Mouse (Mus musculus) layer of hippocampus, adult 2 months (tissue): ENCODE measurements at regions not wholly inside any gene's neighbourhood (a gene's known extent, or its start where the extent isn't known, plus 50 kb on each side); places are given as distances from the start of the nearest gene placed in this dataset.

Source experiments
- DNase-seq, 2 experiments: peaks; one replicate each; pipeline ENCODE4 v3.0.0; 2022; ENCODE audit warnings: low spot score in 2 of 2
- H3K27ac ChIP-seq: fragments of 200-600 bp; 2 replicates; pipeline ENCODE4 v1.8.1; 2022
- H3K4me3 ChIP-seq: fragments of 200-600 bp; 2 replicates; pipeline ENCODE4 v1.8.1; 2022; ENCODE audit warnings: mild to moderate bottlenecking
- CTCF ChIP-seq: fragments of 200-600 bp; conservative IDR thresholded peaks from 2 replicates; pipeline ENCODE4 v1.8.1; 2022; ENCODE audit warnings: antibody characterized with exemption, mild to moderate bottlenecking, moderate library complexity

DNA sequence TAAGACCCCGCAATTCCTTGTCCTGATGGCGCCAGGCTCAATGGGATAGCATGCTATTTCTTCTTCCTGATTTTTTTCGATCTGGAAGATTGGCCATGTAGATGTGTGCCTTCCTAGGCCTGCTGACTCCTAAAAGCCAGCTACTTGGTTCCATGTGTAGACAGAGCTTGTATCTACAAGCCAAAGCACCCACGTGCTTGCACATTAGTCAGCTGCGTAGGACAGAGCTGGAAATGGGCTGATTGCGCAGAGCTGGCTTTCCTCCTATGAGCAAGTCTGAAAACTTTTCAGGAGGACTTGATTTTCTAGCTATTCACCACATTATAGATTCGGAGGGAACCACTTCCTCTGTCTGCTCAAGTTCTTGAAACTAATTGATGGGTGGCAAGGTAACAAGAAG lies 140.1 kb upstream of the Hs3st4 start:
- no peak for DNase-seq
- no peak for TF ChIP-seq CTCF
- H3K4me3 ChIP-seq: no peak overlapping the region

DNA sequence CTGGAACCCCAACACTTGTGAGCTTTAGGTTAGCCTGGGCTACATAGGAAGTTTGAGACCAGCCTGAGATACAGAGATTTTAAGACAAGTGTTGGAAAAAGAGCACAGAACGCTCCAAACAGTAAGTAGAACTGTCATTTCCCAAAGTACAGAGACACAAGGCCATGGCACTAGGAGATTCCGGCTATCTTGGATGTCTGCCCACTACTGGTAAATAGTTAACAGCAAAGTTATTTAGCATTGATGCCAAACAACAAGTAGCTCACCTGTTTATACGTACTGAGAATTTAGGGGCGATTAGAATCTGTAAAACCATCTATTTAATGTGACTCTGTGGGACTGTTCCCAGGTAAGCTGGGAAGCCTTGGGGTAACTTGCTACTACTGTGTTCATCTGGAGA lies 135.6 kb upstream of the Hs3st4 start:
- Histone ChIP-seq H3K27ac (no peak overlapping the region), H3K4me3 (no peak overlapping the region)
- no peak for DNase-seq
- TF ChIP-seq CTCF: no peak

More for the DNA sequence above, 140.1 kb upstream of the Hs3st4 start:
- no peak overlapping the region for H3K27ac ChIP-seq

DNA sequence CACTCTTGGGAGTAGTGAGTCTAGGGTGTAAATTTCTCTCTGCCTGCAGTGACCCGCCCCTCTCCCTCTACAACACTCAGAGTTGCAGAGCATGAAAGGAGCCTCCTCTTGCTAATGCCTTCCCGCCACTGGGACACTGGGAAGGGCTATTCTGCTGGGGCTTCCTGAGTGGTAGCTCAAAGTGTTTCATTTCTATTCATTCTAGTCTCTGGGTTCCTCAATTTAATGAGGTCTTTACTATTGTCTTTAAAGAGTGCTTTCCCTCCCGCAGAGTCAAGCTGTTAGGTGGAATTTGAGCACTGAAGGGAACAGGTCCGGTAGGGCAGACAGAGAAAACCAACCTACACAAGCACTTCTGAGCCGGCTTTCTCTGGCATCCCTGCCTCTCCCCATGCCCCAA lies 134.0 kb upstream of the Hs3st4 start:
- H3K4me3 ChIP-seq: no peak overlapping the region
- TF ChIP-seq CTCF: no peak
- H3K27ac ChIP-seq: no peak overlapping the region
- no peak for DNase-seq

DNA sequence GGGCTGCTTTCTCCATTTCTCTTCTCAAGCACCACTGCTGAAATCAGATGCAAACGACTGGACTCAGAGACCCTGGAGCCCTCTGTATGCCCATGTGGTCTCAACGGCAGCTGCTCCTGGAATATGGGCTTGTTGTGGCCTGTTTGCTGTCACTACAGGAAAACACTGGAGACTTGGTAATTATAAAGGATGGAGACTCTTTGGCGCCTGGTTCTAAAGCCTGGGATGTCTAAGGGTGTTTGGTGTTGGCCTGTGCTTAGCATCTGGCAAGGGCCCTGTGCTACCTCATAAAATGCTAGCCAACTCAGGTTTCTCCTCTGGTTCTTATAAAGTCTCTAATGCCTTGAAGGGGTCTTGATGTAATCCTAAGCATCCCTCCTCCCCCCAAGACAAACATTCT lies 133.4 kb upstream of the Hs3st4 start:
- TF ChIP-seq CTCF: no peak
- Histone ChIP-seq H3K27ac (no peak overlapping the region), H3K4me3 (no peak overlapping the region)
- DNase-seq: no peak

DNA sequence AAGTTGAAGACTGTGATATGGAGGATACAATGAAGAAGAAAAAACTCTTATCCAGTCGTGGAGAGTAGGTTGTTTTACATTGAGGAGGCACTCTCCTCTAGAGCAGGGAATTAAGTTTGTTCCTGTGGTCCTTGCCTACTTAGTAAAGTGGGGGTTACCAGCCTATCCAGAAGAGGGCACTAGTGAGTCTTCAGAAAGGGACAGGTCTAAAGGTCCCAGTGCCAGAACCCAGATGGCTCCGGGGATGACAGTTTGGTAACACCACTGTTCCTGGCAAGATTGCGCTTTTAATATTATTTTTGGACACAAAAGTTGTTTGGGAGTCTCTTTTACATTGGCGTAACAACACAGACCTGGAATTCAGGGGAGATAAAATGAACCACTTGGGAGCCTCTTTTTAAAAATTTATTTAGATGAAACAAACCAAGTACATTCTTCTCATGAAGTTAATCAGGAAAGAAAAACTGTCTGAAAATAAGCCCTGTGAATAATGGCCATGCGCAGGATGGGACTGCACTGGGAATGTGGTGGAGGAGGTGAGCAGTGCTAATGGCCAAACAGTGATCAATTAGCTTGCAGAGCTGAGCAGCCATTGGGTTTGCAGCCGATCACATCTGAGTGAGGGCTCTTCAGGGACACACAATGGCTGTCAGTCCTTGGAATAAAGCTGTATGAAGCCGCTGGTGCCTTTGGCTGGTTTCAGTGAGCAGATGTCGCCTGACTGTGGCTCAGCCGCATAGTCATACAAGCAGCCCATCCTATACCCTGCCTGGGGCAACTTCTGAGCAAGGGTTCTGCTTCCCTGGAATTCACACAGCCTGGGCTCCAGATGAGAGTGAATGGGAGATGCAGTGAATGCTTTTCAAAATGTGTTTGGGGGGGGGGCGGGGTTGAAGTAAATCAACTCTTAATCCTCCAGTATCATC lies 132.1 kb upstream of the Hs3st4 start:
- TF ChIP-seq CTCF: peak; percentile 70
- H3K27ac ChIP-seq: no peak overlapping the region
- peak in 1 of 2 experiments; percentile 12 for DNase-seq
- no peak overlapping the region for H3K4me3 ChIP-seq

GRCm38 (mm10) chr7:123857539-123857938 lies 125.1 kb upstream of the Hs3st4 start:
- DNase-seq: no peak
- no peak for TF ChIP-seq CTCF

GRCm38 (mm10) chr7:123861706-123862105 lies 121.0 kb upstream of the Hs3st4 start:
- DNase-seq: no peak
- Histone ChIP-seq H3K4me3 (no peak overlapping the region), H3K27ac (no peak overlapping the region)
- TF ChIP-seq CTCF: no peak

More at GRCm38 (mm10) chr7:123857539-123857938, 125.1 kb upstream of the Hs3st4 start:
- Histone ChIP-seq H3K27ac (no peak overlapping the region), H3K4me3 (no peak overlapping the region)

- H3K27ac ChIP-seq: peak overlapping the region; percentile 78
- no peak overlapping the region for H3K4me3 ChIP-seq
- TF ChIP-seq CTCF: no peak
- peak; percentile 34 to 39 for DNase-seq
Measured at GRCm38 (mm10) chr7:123896759-123897444, 85.8 kb upstream of the Hs3st4 start.

- TF ChIP-seq CTCF: no peak
- DNase-seq: no peak
- no peak overlapping the region for H3K27ac ChIP-seq
- no peak overlapping the region for H3K4me3 ChIP-seq
Measured at GRCm38 (mm10) chr7:123907946-123908840, 74.5 kb upstream of the Hs3st4 start.

- Histone ChIP-seq H3K4me3 (no peak overlapping the region), H3K27ac (no peak overlapping the region)
- no peak for TF ChIP-seq CTCF
- no peak for DNase-seq
Measured at GRCm38 (mm10) chr7:123921461-123921860, 61.2 kb upstream of the Hs3st4 start.

DNA sequence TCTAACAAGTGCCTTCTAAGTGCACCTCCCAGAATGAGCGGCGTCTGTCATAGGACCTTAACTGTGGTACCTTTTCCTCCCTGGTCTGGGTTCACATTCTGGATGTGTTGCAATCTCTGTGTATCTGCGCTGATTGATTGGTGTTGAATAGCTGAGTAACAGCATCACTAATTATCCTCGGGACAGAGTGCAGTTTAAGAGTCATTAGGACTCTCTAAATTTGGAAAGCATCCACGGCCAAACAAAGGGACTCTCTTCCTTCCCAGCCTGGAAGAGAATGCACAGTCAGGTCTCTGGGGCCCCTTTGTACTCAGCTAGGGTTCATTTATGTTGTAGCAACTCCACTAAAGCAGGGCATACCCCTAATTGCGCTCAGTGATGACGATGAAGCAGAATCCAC lies 50.2 kb upstream of the Hs3st4 start:
- no peak for DNase-seq
- Histone ChIP-seq H3K4me3 (no peak overlapping the region), H3K27ac (no peak overlapping the region)
- TF ChIP-seq CTCF: no peak
